Mouse (Mus musculus) heart, adult 9 months (tissue): ENCODE measurements around the gene Rad54l2.

Source experiments
- DNase-seq, 2 experiments: peaks; one replicate each; pipeline ENCODE4 v3.0.0; 2022; ENCODE audit warnings: low spot score in 2 of 2

Rad54l2 gene

GRCm38 (mm10) chr9:106788812-106789321 is at the start of gene Rad54l2:
TSS of gene Rad54l2 (minus strand) at chr9:106789194.
- DNase-seq, result peak; percentile 72 to 82

- peak; percentile 77 to 82 for DNase-seq
Measured at GRCm38 (mm10) chr9:106822381-106823104, 33.5 kb upstream of the Rad54l2 start.

GRCm38 (mm10) chr9:106821618-106822380 is 32.8 kb upstream of the Rad54l2 start, which contains the start of gene Dcaf1:
TSS of gene Dcaf1 (plus strand) at chr9:106821874.
- peak; percentile 95 for DNase-seq

- DNase-seq, result peak in 1 of 2 experiments; percentile 3
Measured at GRCm38 (mm10) chr9:106821050-106821617, 32.1 kb upstream of the Rad54l2 start.

- DNase-seq, result no peak
Measured at GRCm38 (mm10) chr9:106819201-106819600, 30.2 kb upstream of the Rad54l2 start.

- DNase-seq, result no peak
Measured at GRCm38 (mm10) chr9:106818191-106818590, 29.2 kb upstream of the Rad54l2 start.

- DNase-seq, result no peak
Measured at GRCm38 (mm10) chr9:106806503-106806902, 17.5 kb upstream of the Rad54l2 start.

GRCm38 (mm10) chr9:106790831-106791230 is 1.8 kb upstream of the Rad54l2 start:
- no peak for DNase-seq

GRCm38 (mm10) chr9:106789363-106789762 is 369 bp upstream of the Rad54l2 start:
- no peak for DNase-seq

GRCm38 (mm10) chr9:106787979-106788811 is 799 bp downstream of the Rad54l2 start:
- peak in 1 of 2 experiments; percentile 3 for DNase-seq

- no peak for DNase-seq
Measured at GRCm38 (mm10) chr9:106785206-106785605, 3.8 kb downstream of the Rad54l2 start.

GRCm38 (mm10) chr9:106783554-106783953 is 5.4 kb downstream of the Rad54l2 start:
- no peak for DNase-seq

- DNase-seq, result no peak
Measured at GRCm38 (mm10) chr9:106780086-106780485, 8.9 kb downstream of the Rad54l2 start.

- no peak for DNase-seq
Measured at GRCm38 (mm10) chr9:106778319-106778718, 10.7 kb downstream of the Rad54l2 start.

- no peak for DNase-seq
Measured at GRCm38 (mm10) chr9:106777423-106777822, 11.6 kb downstream of the Rad54l2 start.

GRCm38 (mm10) chr9:106776116-106776515 is 12.9 kb downstream of the Rad54l2 start:
- peak in 1 of 2 experiments; percentile 8 for DNase-seq

- DNase-seq, result no peak
Measured at GRCm38 (mm10) chr9:106771770-106772169, 17.2 kb downstream of the Rad54l2 start.

- no peak for DNase-seq
Measured at GRCm38 (mm10) chr9:106770216-106770615, 18.8 kb downstream of the Rad54l2 start.

GRCm38 (mm10) chr9:106769781-106770180 is 19.2 kb downstream of the Rad54l2 start:
- no peak for DNase-seq

- no peak for DNase-seq
Measured at GRCm38 (mm10) chr9:106756421-106756820, 32.6 kb downstream of the Rad54l2 start.

GRCm38 (mm10) chr9:106755776-106756175 is 33.2 kb downstream of the Rad54l2 start:
- DNase-seq, result no peak
